In genomic region chr8:70504851-70505250, GRCm38 (mm10) we compare ENCODE assay signal across 8 mouse cellular contexts. TPM values are rescaled to one million over a fixed set of nuclear protein-coding genes. Genes with fewer than 3 reads are reported as not detected.
DNase-seq lines count a peak whose midpoint lies in the region; TF ChIP-seq lines count a peak whose summit lies in the region.

No protein-coding gene starts in this region.

- H3K4me3 ChIP-seq in C2C12 (ENCODE audit: insufficient read depth, poor library complexity, severe bottlenecking) = peak overlapping the region; percentile 48
- H3K4me3 ChIP-seq in embryonic facial prominence, embryonic 10.5 days = peak overlapping the region; percentile 70
- H3K4me3 ChIP-seq in heart, embryonic 10.5 days = no peak overlapping the region
- H3K4me3 ChIP-seq in lung, adult 2 months (replicated peaks; ENCODE audit: extremely low read depth, low read depth, low read length) = no peak overlapping the region

- H3K79me3 ChIP-seq in C2C12 (ENCODE audit: low read depth) = peaks cover 29% of the 10 kb centered on the region

- 67% methylated on average over 3 of the region's 3 CpGs for WGBS in embryonic facial prominence, embryonic 10.5 days
- 77% methylated on average over 3 of the region's 3 CpGs for WGBS in heart, embryonic 10.5 days
- WGBS in lung, adult 2 months = 78% methylated on average over 3 of the region's 3 CpGs

- DNase-seq in adrenal gland, adult 2 months = peak; percentile 78
- DNase-seq in embryonic facial prominence, embryonic 10.5 days (ENCODE audit: low spot score) = peak; percentile 82
- peak; percentile 90 for DNase-seq in heart, embryonic 10.5 days (ENCODE audit: low spot score)
- peak; percentile 64 to 85 for DNase-seq in layer of hippocampus, adult 18-20 months (ENCODE audit: low spot score in 2 of 2)
- DNase-seq in lung, adult 2 months = peak; percentile 78
- peak; percentile 62 for DNase-seq in ovary, postnatal 10 days (ENCODE audit: low spot score)
- peak; percentile 66 to 76 for DNase-seq in thymus, postnatal 36 days

- no peaks in the 10 kb centered on the region for H3K27me3 ChIP-seq in C2C12 (ENCODE audit: control insufficient read depth, insufficient read depth, insufficient read length)
- H3K27me3 ChIP-seq in embryonic facial prominence, embryonic 10.5 days (replicated peaks; ENCODE audit: low read depth, poor library complexity, severe bottlenecking) = peaks cover 47% of the 10 kb centered on the region
- H3K27me3 ChIP-seq in heart, embryonic 10.5 days (ENCODE audit: insufficient read depth, poor library complexity, severe bottlenecking) = peaks cover 50% of the 10 kb centered on the region

- peak; percentile 36 for TF ChIP-seq CTCF in C2C12 (IDR thresholded peaks at IDR 0.05; ENCODE audit: control insufficient read depth, insufficient read depth, insufficient read length)
- TF ChIP-seq CTCF in lung, adult 2 months (IDR thresholded peaks at IDR 0.05; ENCODE audit: insufficient read depth, low read length) = peak; percentile 81

- TF ChIP-seq POLR2A in lung, adult 2 months (IDR thresholded peaks at IDR 0.05; ENCODE audit: borderline replicate concordance, extremely low read depth, low read depth, low read length) = no peak

- peaks cover 39% of the 10 kb centered on the region for H3K79me2 ChIP-seq in C2C12 (ENCODE audit: control insufficient read depth, insufficient read depth)

- H3K27ac ChIP-seq in embryonic facial prominence, embryonic 10.5 days (replicated peaks) = peak overlapping the region; percentile 67
- no peak overlapping the region for H3K27ac ChIP-seq in heart, embryonic 10.5 days

- H3K9me3 ChIP-seq in embryonic facial prominence, embryonic 10.5 days = no peaks in the 10 kb centered on the region
- no peaks in the 10 kb centered on the region for H3K9me3 ChIP-seq in heart, embryonic 10.5 days

- peak overlapping the region; percentile 14 for H3ac ChIP-seq in C2C12 (ENCODE audit: control insufficient read depth, insufficient read length, low read depth)

- peaks cover 39% of the 10 kb centered on the region for H3K36me3 ChIP-seq in C2C12 (ENCODE audit: control insufficient read depth, insufficient read depth)
- H3K36me3 ChIP-seq in embryonic facial prominence, embryonic 10.5 days (replicated peaks) = peaks cover 54% of the 10 kb centered on the region
- peaks cover 35% of the 10 kb centered on the region for H3K36me3 ChIP-seq in heart, embryonic 10.5 days

- peaks cover 89% of the 10 kb centered on the region for H3K4me1 ChIP-seq in embryonic facial prominence, embryonic 10.5 days
- H3K4me1 ChIP-seq in heart, embryonic 10.5 days = peaks cover 64% of the 10 kb centered on the region
- peaks cover 17% of the 10 kb centered on the region for H3K4me1 ChIP-seq in lung, adult 2 months (ENCODE audit: control insufficient read depth, insufficient read depth, low read length)

TF ChIP-seq in C2C12, 6 proteins besides CTCF, POLR2A, EP300 and RAD21:
- TF ChIP-seq CEBPB (IDR thresholded peaks at IDR 0.05; ENCODE audit: low read depth) = no peak

RNA-seq across cellular contexts. Expression of gene Rex1bd, which starts 1.7 kb away (rescaled TPM):
- polyA plus RNA-seq in C2C12 (2012; fragmentation: generic; extraction: Trizol) = 199 TPM
- 100 to 1,000 TPM; 148 to 164 TPM for total RNA-seq in adrenal gland, adult 2 months (2021)
- polyA plus RNA-seq in adrenal gland, adult 2 months (2012; rRNA removed) = 327 and 373 TPM in 2 replicates
- polyA plus RNA-seq in embryonic facial prominence, embryonic 10.5 days (2016; fragmentation: Nextera tagmentation; extraction: Ambion mirVana) = 118 and 138 TPM in 2 replicates
- polyA plus RNA-seq in heart, embryonic 10.5 days (2016; fragmentation: Nextera tagmentation; extraction: Ambion mirVana) = 127 and 128 TPM in 2 replicates
- 100 to 1,000 TPM in 1 of 2 experiments, 10 to 100 TPM in 1; 96.5 to 104 TPM for total RNA-seq in layer of hippocampus, adult 18-20 months (2021)
- polyA plus RNA-seq in lung, adult 2 months (2012; rRNA removed) = 145 and 178 TPM in 2 replicates

RNA-seq across cellular contexts. Expression of gene Uba52, which starts 5.8 kb away (rescaled TPM):
- 1,556 TPM for polyA plus RNA-seq in C2C12 (2012; fragmentation: generic; extraction: Trizol)
- total RNA-seq in adrenal gland, adult 2 months (2021) = 1,000 to 10,000 TPM; 1,627 to 1,685 TPM
- 619 and 1,322 TPM in 2 replicates for polyA plus RNA-seq in adrenal gland, adult 2 months (2012; rRNA removed)
- 908 and 951 TPM in 2 replicates for polyA plus RNA-seq in embryonic facial prominence, embryonic 10.5 days (2016; fragmentation: Nextera tagmentation; extraction: Ambion mirVana)
- 751 and 801 TPM in 2 replicates for polyA plus RNA-seq in heart, embryonic 10.5 days (2016; fragmentation: Nextera tagmentation; extraction: Ambion mirVana)
- total RNA-seq in layer of hippocampus, adult 18-20 months (2021) = 1,000 to 10,000 TPM; 1,062 to 1,079 TPM
- 370 and 371 TPM in 2 replicates for polyA plus RNA-seq in lung, adult 2 months (2012; rRNA removed)

RNA-seq across cellular contexts. Expression of gene Crlf1, which starts 11.9 kb away (rescaled TPM):
- 294 TPM for polyA plus RNA-seq in C2C12 (2012; fragmentation: generic; extraction: Trizol)
- 1 to 10 TPM in 1 of 2 experiments, under 1 TPM in 1; 0.58 to 1.4 TPM for total RNA-seq in adrenal gland, adult 2 months (2021)
- 0.58 and 1.2 TPM in 2 replicates for polyA plus RNA-seq in adrenal gland, adult 2 months (2012; rRNA removed)
- polyA plus RNA-seq in embryonic facial prominence, embryonic 10.5 days (2016; fragmentation: Nextera tagmentation; extraction: Ambion mirVana) = 103 and 116 TPM in 2 replicates
- polyA plus RNA-seq in heart, embryonic 10.5 days (2016; fragmentation: Nextera tagmentation; extraction: Ambion mirVana) = 1.8 and 3.2 TPM in 2 replicates
- total RNA-seq in layer of hippocampus, adult 18-20 months (2021) = 10 to 100 TPM; 33.1 to 38.2 TPM
- 27.7 and 34.3 TPM in 2 replicates for polyA plus RNA-seq in lung, adult 2 months (2012; rRNA removed)

RNA-seq across cellular contexts. Expression of gene Tmem59l, which starts 17.7 kb away (rescaled TPM):
- polyA plus RNA-seq in C2C12 (2012; fragmentation: generic; extraction: Trizol) = 0.36 TPM
- 10 to 100 TPM; 16.8 to 24.3 TPM for total RNA-seq in adrenal gland, adult 2 months (2021)
- polyA plus RNA-seq in adrenal gland, adult 2 months (2012; rRNA removed) = 42.9 and 55.8 TPM in 2 replicates
- polyA plus RNA-seq in embryonic facial prominence, embryonic 10.5 days (2016; fragmentation: Nextera tagmentation; extraction: Ambion mirVana) = 28.3 and 29.4 TPM in 2 replicates
- polyA plus RNA-seq in heart, embryonic 10.5 days (2016; fragmentation: Nextera tagmentation; extraction: Ambion mirVana) = 1.2 and 3.6 TPM in 2 replicates
- 100 to 1,000 TPM; 326 to 327 TPM for total RNA-seq in layer of hippocampus, adult 18-20 months (2021)
- polyA plus RNA-seq in lung, adult 2 months (2012; rRNA removed) = 10.5 and 12.2 TPM in 2 replicates

RNA-seq across cellular contexts. Expression of gene Fkbp8, which starts 22.7 kb away (rescaled TPM):
- 256 TPM for polyA plus RNA-seq in C2C12 (2012; fragmentation: generic; extraction: Trizol)
- total RNA-seq in adrenal gland, adult 2 months (2021) = 100 to 1,000 TPM; 269 to 287 TPM
- polyA plus RNA-seq in adrenal gland, adult 2 months (2012; rRNA removed) = 602 and 610 TPM in 2 replicates
- polyA plus RNA-seq in embryonic facial prominence, embryonic 10.5 days (2016; fragmentation: Nextera tagmentation; extraction: Ambion mirVana) = 278 and 285 TPM in 2 replicates
- polyA plus RNA-seq in heart, embryonic 10.5 days (2016; fragmentation: Nextera tagmentation; extraction: Ambion mirVana) = 295 and 310 TPM in 2 replicates
- 100 to 1,000 TPM; 450 to 467 TPM for total RNA-seq in layer of hippocampus, adult 18-20 months (2021)
- polyA plus RNA-seq in lung, adult 2 months (2012; rRNA removed) = 361 and 369 TPM in 2 replicates

Comparison
In these comparisons a context has a peak if more than half of its experiments do, and no peak if none do; other contexts are left out.
1. H3K4me3 ChIP-seq: peak in C2C12 (single experiment) and embryonic facial prominence, embryonic 10.5 days (single experiment); none in heart, embryonic 10.5 days (single experiment) and lung, adult 2 months (single experiment).
2. Peak in every context shown above with its lines, with median percentiles within 50 percentile points of each other: DNase-seq.